Mouse (Mus musculus): Measurements from ENCODE around the gene Plvap.

Gene Plvap

GRCm38 (mm10) chr8:71525226-71526050 is 13.9 kb upstream of the Plvap start, which contains the start of gene Ccdc194:
Gene Ccdc194, minus strand, starts transcription at chr8:71525711.
- no peak for DNase-seq

GRCm38 (mm10) chr8:71521634-71522033 is 10.1 kb upstream of the Plvap start:
- DNase-seq = peak; percentile 85 to 94

- peak in 1 of 2 experiments; percentile 52 for DNase-seq
These were observed 7.7 kb upstream of the Plvap start for GRCm38 (mm10) chr8:71519037-71519825.

DNA sequence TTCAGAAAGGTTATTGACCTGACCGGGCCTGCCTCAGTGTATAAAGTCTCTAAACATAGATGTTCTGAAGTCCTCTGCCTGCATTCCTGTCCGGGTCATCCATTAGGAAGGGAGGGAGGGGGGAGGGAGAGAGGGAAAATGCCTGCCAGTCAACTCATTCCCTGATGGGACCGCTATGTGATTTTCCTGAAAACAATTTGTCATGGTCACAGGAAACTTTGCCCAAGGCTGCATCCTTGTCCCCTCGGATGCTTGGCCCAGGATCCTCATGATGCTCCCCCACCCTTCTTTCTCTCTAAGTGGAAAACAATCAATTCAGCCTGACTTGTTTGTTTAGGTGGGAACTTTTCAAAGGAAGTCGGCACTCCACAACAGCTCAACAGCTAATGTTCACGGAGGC is 5.2 kb upstream of the Plvap start:
- no peak for DNase-seq

DNA sequence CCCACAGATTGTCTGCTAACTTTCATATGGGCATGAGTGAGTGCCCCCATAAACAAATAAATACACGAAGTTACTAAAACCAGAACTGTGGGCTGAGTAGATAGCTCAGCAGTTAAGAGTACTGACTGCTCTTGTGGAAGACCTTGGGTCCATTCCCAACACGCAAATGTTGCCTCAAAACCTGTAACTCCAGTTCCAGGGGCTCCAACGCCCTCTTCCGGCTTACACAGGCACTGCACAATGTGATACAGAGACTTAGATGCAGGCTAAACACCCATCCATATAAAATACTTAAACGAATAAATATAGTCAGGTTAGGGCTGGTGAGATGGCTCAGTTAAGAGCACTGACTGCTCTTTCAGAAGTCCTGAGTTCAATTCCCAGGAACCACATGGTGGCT is 3.5 kb upstream of the Plvap start:
- no peak for DNase-seq

- no peak for DNase-seq
These were observed 1.6 kb upstream of the Plvap start for GRCm38 (mm10) chr8:71513018-71513754.

GRCm38 (mm10) chr8:71509316-71509715 is 2.2 kb downstream of the Plvap start:
- DNase-seq = no peak

- no peak for DNase-seq
These were observed 3.9 kb downstream of the Plvap start for GRCm38 (mm10) chr8:71507589-71508104.

- no peak for DNase-seq
These were observed 5.6 kb downstream of the Plvap start for GRCm38 (mm10) chr8:71505979-71506378.

DNA sequence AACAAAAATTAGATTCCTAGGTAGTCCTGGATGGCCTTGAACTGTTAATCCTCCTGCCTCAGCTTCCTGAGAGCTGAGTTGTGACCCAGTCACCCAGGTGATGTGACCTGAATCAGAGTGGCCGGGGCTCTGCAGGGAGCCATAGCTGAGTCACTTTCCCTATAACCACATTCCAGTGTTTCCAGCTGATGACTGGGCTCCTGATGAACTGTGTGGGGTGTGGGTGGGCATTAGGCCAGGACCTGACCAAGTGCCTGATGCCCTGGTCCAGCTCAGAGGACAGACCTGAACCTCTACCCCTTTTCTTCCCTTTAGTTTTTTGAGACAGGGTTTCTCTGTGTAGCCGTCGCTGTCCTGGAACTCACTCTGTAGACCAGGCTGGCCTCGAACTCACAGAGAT is 6.2 kb downstream of the Plvap start:
- no peak for DNase-seq

DNA sequence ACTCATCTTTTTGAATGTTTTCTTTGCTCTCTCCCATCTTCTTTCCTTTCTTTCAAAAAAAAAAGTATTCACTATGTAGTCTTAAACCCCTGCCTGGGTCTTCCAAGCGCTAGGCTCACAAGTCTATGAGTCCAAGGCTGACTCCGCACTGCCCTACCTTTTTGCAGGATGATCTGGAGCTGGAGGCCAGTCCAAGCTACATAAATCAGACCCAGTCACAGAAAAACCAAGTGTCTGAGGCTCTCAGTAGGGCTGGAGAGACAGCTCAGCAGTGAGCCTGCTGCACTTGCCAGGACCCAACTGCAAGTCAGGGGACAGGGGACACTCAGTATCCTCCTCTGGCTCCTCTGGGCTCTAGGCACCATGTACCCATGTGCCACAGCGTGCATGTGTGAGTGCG is 7.2 kb downstream of the Plvap start:
- DNase-seq = no peak

GRCm38 (mm10) chr8:71498816-71499690 is 12.5 kb downstream of the Plvap start:
- no peak for DNase-seq

GRCm38 (mm10) chr8:71497881-71498501 is 13.6 kb downstream of the Plvap start:
- DNase-seq = no peak

- no peak for DNase-seq
These were observed 14.4 kb downstream of the Plvap start for GRCm38 (mm10) chr8:71497077-71497645.

GRCm38 (mm10) chr8:71496481-71496880 is 15.1 kb downstream of the Plvap start:
- peak; percentile 38 to 48 for DNase-seq

DNA sequence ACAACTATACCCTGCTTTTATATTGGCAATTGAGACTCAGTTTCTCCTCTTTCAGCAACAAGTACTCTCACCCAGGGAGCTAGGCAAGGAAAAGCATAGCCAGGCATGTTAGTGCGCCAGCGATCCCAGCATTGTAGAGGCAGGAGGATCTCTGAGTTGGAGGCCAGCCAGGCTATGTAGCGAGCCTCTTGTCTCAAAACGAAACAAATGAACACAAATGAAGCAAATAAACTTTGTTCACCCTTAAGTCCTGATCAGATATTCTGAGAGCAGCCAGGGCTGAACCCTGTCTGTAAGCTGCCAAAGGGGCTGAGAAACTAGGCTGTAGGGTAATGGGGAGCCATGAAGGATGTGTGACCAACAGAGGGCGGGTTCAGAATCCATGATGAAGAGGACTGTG is 15.7 kb downstream of the Plvap start:
- DNase-seq = no peak

- peak; percentile 65 to 76 for DNase-seq
These were observed 16.5 kb downstream of the Plvap start for GRCm38 (mm10) chr8:71495039-71495438.

- DNase-seq = peak; percentile 70 to 83
These were observed 23.1 kb downstream of the Plvap start for GRCm38 (mm10) chr8:71488454-71488853.

GRCm38 (mm10) chr8:71487691-71488445 is 23.7 kb downstream of the Plvap start, which contains the start of gene Gtpbp3:
Gene Gtpbp3, plus strand, starts transcription at chr8:71488103.
- DNase-seq = peak; percentile 63 to 79

GRCm38 (mm10) chr8:71486136-71486529 is 25.4 kb downstream of the Plvap start:
- no peak for DNase-seq
